In the genomic region with DNA sequence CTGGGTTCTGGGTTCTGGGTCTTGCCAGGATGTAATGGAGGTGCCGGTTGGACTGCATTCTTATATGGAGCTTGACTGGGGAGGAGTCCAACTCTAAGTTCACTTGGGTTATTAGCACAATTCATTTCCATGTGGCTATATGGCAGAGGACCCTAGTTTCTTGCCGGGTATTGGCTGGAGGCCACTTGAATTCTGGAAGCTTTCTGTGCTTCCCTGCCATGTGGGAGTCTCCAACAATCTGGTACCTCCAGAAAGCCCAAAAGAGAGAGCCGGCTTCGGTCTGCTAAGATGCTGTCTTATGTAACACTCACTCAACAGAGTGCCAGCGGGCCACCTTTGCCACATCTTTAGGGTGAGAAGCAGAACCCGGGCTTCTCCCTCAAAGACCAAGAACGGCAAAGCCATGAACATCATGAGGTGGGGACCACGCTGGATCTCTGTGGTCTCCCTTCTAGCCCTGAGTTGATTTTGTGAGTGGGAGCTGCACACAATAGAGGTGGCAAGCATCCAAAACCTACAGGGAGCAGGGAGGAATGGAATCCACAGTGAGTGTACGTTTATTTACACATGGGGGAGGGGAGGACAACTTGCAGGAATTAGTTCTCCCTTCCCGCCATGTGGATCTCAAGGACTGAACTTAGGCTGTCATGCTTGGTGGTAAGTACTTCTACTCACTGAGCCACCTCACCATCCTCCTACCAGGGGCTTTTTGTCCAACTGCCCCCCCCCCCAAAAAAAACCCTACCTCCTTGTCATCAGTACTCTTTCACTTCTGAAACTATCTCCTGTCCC, we compare ENCODE assay signal across 13 mouse cellular contexts. TPM values are rescaled to one million over a fixed set of nuclear protein-coding genes. Genes with fewer than 3 reads are reported as not detected.
DNase-seq lines count a peak whose midpoint lies in the region; ATAC-seq and TF ChIP-seq lines count a peak whose summit lies in the region.
"Had no signal": no experiment of that assay in that cellular context is flagged by ENCODE, and none has a peak within 500 bp of the region (broad histone marks: within the 10 kb centered on the region; RNA-seq: fewer than 3 reads in every experiment).

No protein-coding gene starts in this region.

- WGBS in hindbrain, embryonic 15.5 days = 77% methylated on average over 10 of the region's 10 CpGs
- WGBS in hindbrain, embryonic 11.5 days = 89% methylated on average over 10 of the region's 10 CpGs
- 86% methylated on average over 10 of the region's 10 CpGs for WGBS in midbrain, embryonic 16.5 days

- H3K4me1 ChIP-seq in hindbrain, embryonic 15.5 days (replicated peaks) = no peaks in the 10 kb centered on the region
- no peaks in the 10 kb centered on the region for H3K4me1 ChIP-seq in hindbrain, embryonic 11.5 days (replicated peaks; ENCODE audit: control insufficient read depth, insufficient read depth, low read length)
- H3K4me1 ChIP-seq in midbrain, embryonic 16.5 days (ENCODE audit: control insufficient read depth, insufficient read depth, low read length) = no peaks in the 10 kb centered on the region
- H3K4me1 ChIP-seq: embryonic facial prominence, embryonic 15.5 days; hindbrain, embryonic 10.5 days had no signal

- no peaks in the 10 kb centered on the region for H3K9me3 ChIP-seq in hindbrain, embryonic 15.5 days
- H3K9me3 ChIP-seq in hindbrain, embryonic 11.5 days (ENCODE audit: control insufficient read depth, low read length) = no peaks in the 10 kb centered on the region
- H3K9me3 ChIP-seq in midbrain, embryonic 16.5 days (replicated peaks; ENCODE audit: control insufficient read depth, low read length, poor library complexity, severe bottlenecking) = no peaks in the 10 kb centered on the region
- H3K9me3 ChIP-seq: embryonic facial prominence, embryonic 15.5 days; hindbrain, embryonic 10.5 days had no signal

- H3K36me3 ChIP-seq in hindbrain, embryonic 15.5 days = no peaks in the 10 kb centered on the region
- no peaks in the 10 kb centered on the region for H3K36me3 ChIP-seq in hindbrain, embryonic 11.5 days (ENCODE audit: control insufficient read depth, insufficient read depth, low read length)
- no peaks in the 10 kb centered on the region for H3K36me3 ChIP-seq in midbrain, embryonic 16.5 days (ENCODE audit: control insufficient read depth, insufficient read depth, low read length)
- H3K36me3 ChIP-seq: embryonic facial prominence, embryonic 15.5 days; hindbrain, embryonic 10.5 days had no signal

- H3K4me2 ChIP-seq in hindbrain, embryonic 15.5 days = no peak overlapping the region
- no peak overlapping the region for H3K4me2 ChIP-seq in hindbrain, embryonic 11.5 days (replicated peaks; ENCODE audit: low read depth, low read length)
- H3K4me2 ChIP-seq in midbrain, embryonic 16.5 days (ENCODE audit: low read length) = no peak overlapping the region
- H3K4me2 ChIP-seq: embryonic facial prominence, embryonic 15.5 days had no signal

- no peak overlapping the region for H3K27ac ChIP-seq in hindbrain, embryonic 15.5 days (replicated peaks)
- H3K27ac ChIP-seq in hindbrain, embryonic 11.5 days (ENCODE audit: low read depth, low read length) = no peak overlapping the region
- H3K27ac ChIP-seq in layer of hippocampus, adult 2 months = peak overlapping the region; percentile 87
- no peak overlapping the region for H3K27ac ChIP-seq in midbrain, embryonic 16.5 days (ENCODE audit: low read length)
- H3K27ac ChIP-seq: embryonic facial prominence, embryonic 15.5 days; hindbrain, embryonic 10.5 days had no signal

- DNase-seq in hindbrain, embryonic 11.5 days (ENCODE audit: low spot score) = no peak
- DNase-seq in cerebellum, adult 11-12 months = peak; percentile 93
- peak; percentile 76 to 82 for DNase-seq in layer of hippocampus, adult 2 months (ENCODE audit: low spot score in 2 of 2)
- peak; percentile 66 to 71 for DNase-seq in left cerebral cortex, postnatal 36 days (ENCODE audit: low spot score in 2 of 2)
- DNase-seq in embryo, embryonic 11 days = no peak
- no peak for DNase-seq in testis, postnatal 14 days (ENCODE audit: low spot score)
- DNase-seq: gastrocnemius, postnatal 36 days; kidney, postnatal 4 days; lung, adult 2 months had no signal

- no peak for TF ChIP-seq CTCF in layer of hippocampus, adult 2 months (conservative IDR thresholded peaks at IDR 0.05)

- peak; percentile 25; the same call in 1 of the 2 replicates for ATAC-seq in hindbrain, embryonic 15.5 days (ENCODE audit: low FRiP score, low read depth)
- no peak for ATAC-seq in hindbrain, embryonic 11.5 days (ENCODE audit: low FRiP score)
- ATAC-seq in midbrain, embryonic 16.5 days = no peak

- no peak overlapping the region for H3K4me3 ChIP-seq in hindbrain, embryonic 15.5 days
- no peak overlapping the region for H3K4me3 ChIP-seq in hindbrain, embryonic 11.5 days (ENCODE audit: low read depth, low read length)
- H3K4me3 ChIP-seq in layer of hippocampus, adult 2 months = no peak overlapping the region
- H3K4me3 ChIP-seq in midbrain, embryonic 16.5 days (ENCODE audit: low read depth, low read length) = no peak overlapping the region
- H3K4me3 ChIP-seq: embryonic facial prominence, embryonic 15.5 days; hindbrain, embryonic 10.5 days had no signal

- H3K9ac ChIP-seq in hindbrain, embryonic 15.5 days = no peak overlapping the region
- H3K9ac ChIP-seq in hindbrain, embryonic 11.5 days (ENCODE audit: low read depth, low read length) = no peak overlapping the region
- H3K9ac ChIP-seq in midbrain, embryonic 16.5 days (ENCODE audit: low read depth, low read length) = no peak overlapping the region
- H3K9ac ChIP-seq: embryonic facial prominence, embryonic 15.5 days had no signal

- no peaks in the 10 kb centered on the region for H3K27me3 ChIP-seq in hindbrain, embryonic 15.5 days
- H3K27me3 ChIP-seq in hindbrain, embryonic 11.5 days (ENCODE audit: control insufficient read depth, insufficient read depth, low read length) = no peaks in the 10 kb centered on the region
- H3K27me3 ChIP-seq in midbrain, embryonic 16.5 days (ENCODE audit: control insufficient read depth, insufficient read depth, low read depth, low read length) = no peaks in the 10 kb centered on the region
- H3K27me3 ChIP-seq: embryonic facial prominence, embryonic 15.5 days had no signal

- intact Hi-C loops in left cerebral cortex, postnatal 36 days (cut with DNase I) = no loop called here

RNA-seq across cellular contexts. Expression of a gene that starts 59.0 kb away (rescaled TPM):
- 12.5 and 13.5 TPM in 2 replicates for polyA plus RNA-seq in hindbrain, embryonic 15.5 days (2015; fragmentation: Nextera tagmentation; extraction: Ambion mirVana)
- 0.15 and 0.35 TPM in 2 replicates for polyA plus RNA-seq in hindbrain, embryonic 11.5 days (2014; fragmentation: Nextera tagmentation; extraction: Ambion mirVana)
- total RNA-seq in layer of hippocampus, adult 2 months (2021) = 100 to 1,000 TPM; 480 to 498 TPM
- 100 to 1,000 TPM; 240 to 255 TPM for total RNA-seq in left cerebral cortex, postnatal 36 days (2021)
- 5.6 and 9.9 TPM in 2 replicates for polyA plus RNA-seq in midbrain, embryonic 16.5 days (2015; fragmentation: Nextera tagmentation; extraction: Ambion mirVana)
- total RNA-seq: gastrocnemius, postnatal 36 days had no signal

Comparison
In these comparisons a context has a peak if more than half of its experiments do, and no peak if none do; other contexts are left out.
1. DNase-seq: peak in cerebellum, adult 11-12 months (single experiment), layer of hippocampus, adult 2 months (2 of 2) and left cerebral cortex, postnatal 36 days (2 of 2); none in hindbrain, embryonic 11.5 days (single experiment), embryo, embryonic 11 days (single experiment) and testis, postnatal 14 days (single experiment).